Mouse (Mus musculus): ENCODE data around the gene Slc16a6. TPM values are rescaled to one million over a fixed set of nuclear protein-coding genes. Genes with fewer than 3 reads are reported as not detected.

The Slc16a6 gene
- polyA plus RNA-seq (2015; fragmentation: Nextera tagmentation; extraction: Ambion mirVana): 10.4 and 11.9 TPM in 2 replicates

DNA sequence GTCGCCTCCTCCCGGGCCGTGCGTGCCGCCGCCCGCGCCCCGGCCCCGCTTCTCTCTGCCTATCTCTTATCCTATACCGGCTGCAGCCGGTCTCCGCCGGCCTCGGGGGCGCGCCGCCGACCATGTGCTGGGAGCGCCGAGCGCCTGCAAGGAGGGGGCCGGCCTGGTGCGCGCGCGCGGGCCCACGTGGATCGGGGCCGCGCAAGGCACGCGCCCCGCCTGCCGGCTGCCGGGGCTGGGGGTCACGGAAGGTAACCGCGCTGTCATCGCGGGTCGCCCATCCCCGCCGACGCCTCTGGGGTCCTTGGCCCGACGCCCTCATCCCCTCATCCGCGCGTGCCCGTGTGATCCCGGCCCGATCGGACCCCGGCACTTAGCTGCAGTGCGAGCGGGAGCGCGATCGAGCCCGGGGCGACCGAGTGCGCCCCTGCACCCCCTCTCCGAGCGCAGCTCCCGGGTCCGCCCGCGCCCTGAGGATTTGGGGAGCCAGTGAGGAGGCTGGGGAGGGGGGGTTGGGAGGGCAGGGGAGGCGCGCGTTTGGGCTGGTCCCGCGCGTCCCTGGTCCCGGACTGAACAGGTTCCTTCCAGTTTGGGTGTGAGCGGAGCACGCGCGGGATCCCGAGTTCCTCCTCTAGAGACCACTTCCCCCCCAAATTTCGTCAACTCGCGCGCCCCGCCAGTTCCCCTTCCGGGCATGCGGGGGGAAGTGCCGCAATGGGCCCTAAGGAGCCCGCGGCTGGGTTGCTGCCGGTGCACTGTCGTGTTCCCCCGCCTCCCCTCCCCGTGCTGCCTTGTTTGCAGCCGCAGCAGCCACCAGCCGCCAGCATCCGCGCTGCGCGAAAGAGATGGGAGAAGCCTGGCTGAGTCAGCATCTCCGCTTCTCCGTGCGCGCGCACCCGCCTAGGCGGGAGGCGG, at the start of gene Slc16a6, which contains the start of gene Arsg:
TSS of gene Slc16a6 (minus strand) at position 428 of the 915 bp plus-strand sequence.
TSS of gene Arsg (plus strand) at position 204 of the 915 bp plus-strand sequence.
- H3K36me3 ChIP-seq (ENCODE audit: control insufficient read depth, insufficient read depth, low read length): no peaks in the 10 kb centered on the region
- DNase-seq (ENCODE audit: low spot score): peak; percentile 90
- H3K9me3 ChIP-seq (ENCODE audit: control insufficient read depth, low read length): no peaks in the 10 kb centered on the region
- no peaks in the 10 kb centered on the region for H3K27me3 ChIP-seq (ENCODE audit: control insufficient read depth, insufficient read depth, low read length)
- peak within 1 kb of the TSS; percentile 89 for H3K9ac ChIP-seq (ENCODE audit: low read length)
- under 1% methylated on average over 91 of the region's 111 CpGs for WGBS
- H3K4me1 ChIP-seq (replicated peaks; ENCODE audit: control insufficient read depth, insufficient read depth): no peaks in the 10 kb centered on the region
- ATAC-seq (ENCODE audit: low FRiP score, low TSS enrichment): peak; percentile 88
- peak within 1 kb of the TSS; percentile 75 for H3K4me3 ChIP-seq (ENCODE audit: low read depth, low read length)
- TF ChIP-seq EP300 (optimal IDR thresholded peaks at IDR 0.05): no peak
- TF ChIP-seq CTCF (IDR thresholded peaks at IDR 0.05; ENCODE audit: low read depth): no peak
- H3K27ac ChIP-seq (replicated peaks): peak within 1 kb of the TSS; percentile 94
- H3K4me2 ChIP-seq (replicated peaks; ENCODE audit: low read depth): peak within 1 kb of the TSS; percentile 97

DNA sequence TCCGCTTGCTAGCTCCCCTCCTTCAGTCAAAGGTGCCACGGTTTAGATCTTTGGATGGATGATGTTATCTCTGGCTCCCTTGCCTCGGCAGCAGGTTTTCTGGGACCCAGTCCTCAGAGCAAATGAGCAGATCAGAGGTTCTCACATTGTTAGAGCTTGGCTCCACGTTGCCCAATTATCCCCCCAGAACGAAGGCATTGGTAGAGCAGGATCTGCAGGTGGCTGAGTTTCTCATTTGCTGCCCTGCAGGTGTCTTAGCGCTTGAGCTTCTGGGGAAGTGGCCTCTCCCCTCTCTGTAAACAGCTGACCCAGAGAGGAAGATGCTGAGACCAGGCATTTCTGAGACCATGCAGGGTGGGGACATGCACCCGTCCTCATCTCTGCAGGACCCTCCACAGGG, 47.6 kb upstream of the Slc16a6 start:
- H3K9ac ChIP-seq (ENCODE audit: low read length): no peak overlapping the region
- DNase-seq (ENCODE audit: low spot score) (no peak), ATAC-seq (ENCODE audit: low FRiP score, low TSS enrichment) (no peak)
- no peak overlapping the region for H3K4me2 ChIP-seq (replicated peaks; ENCODE audit: low read depth)
- no peak overlapping the region for H3K4me3 ChIP-seq (ENCODE audit: low read depth, low read length)
- 39% methylated on average over 7 of the region's 7 CpGs for WGBS
- no peaks in the 10 kb centered on the region for H3K27me3 ChIP-seq (ENCODE audit: control insufficient read depth, insufficient read depth, low read length)
- H3K27ac ChIP-seq (replicated peaks): no peak overlapping the region
- H3K4me1 ChIP-seq (replicated peaks; ENCODE audit: control insufficient read depth, insufficient read depth): no peaks in the 10 kb centered on the region
- H3K36me3 ChIP-seq (ENCODE audit: control insufficient read depth, insufficient read depth, low read length): no peaks in the 10 kb centered on the region
- TF ChIP-seq CTCF (IDR thresholded peaks at IDR 0.05; ENCODE audit: low read depth) (no peak), EP300 (optimal IDR thresholded peaks at IDR 0.05) (no peak)
- no peaks in the 10 kb centered on the region for H3K9me3 ChIP-seq (ENCODE audit: control insufficient read depth, low read length)

DNA sequence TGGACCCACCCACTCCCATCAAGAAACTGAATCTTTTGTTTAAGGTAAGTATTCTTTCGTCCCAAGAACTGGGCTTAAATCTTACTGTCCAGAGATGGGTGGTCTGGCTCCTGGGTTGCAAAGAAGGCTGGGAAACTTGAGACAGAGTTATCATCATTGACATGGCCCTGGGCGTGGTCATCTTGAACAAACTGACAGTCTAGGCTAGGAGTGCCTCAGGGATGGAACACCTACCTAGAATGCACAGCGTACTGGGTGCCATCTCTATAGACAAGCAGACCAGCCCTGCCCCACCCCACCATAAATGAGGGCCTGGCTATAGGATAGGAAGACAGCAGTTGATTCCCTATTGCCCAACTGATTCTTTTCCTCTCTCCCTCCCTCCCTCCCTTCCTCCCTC, 44.4 kb upstream of the Slc16a6 start:
- Histone ChIP-seq H3K9me3 (ENCODE audit: control insufficient read depth, low read length) (no peaks in the 10 kb centered on the region), H3K9ac (ENCODE audit: low read length) (no peak overlapping the region), H3K27ac (replicated peaks) (no peak overlapping the region), H3K27me3 (ENCODE audit: control insufficient read depth, insufficient read depth, low read length) (no peaks in the 10 kb centered on the region), H3K4me3 (ENCODE audit: low read depth, low read length) (no peak overlapping the region), H3K4me2 (replicated peaks; ENCODE audit: low read depth) (no peak overlapping the region), H3K4me1 (replicated peaks; ENCODE audit: control insufficient read depth, insufficient read depth) (no peaks in the 10 kb centered on the region), H3K36me3 (ENCODE audit: control insufficient read depth, insufficient read depth, low read length) (no peaks in the 10 kb centered on the region)
- no peak for ATAC-seq (ENCODE audit: low FRiP score, low TSS enrichment)
- WGBS: 88% methylated on average over 3 of the region's 3 CpGs
- TF ChIP-seq EP300 (optimal IDR thresholded peaks at IDR 0.05): no peak
- TF ChIP-seq CTCF (IDR thresholded peaks at IDR 0.05; ENCODE audit: low read depth): no peak
- DNase-seq (ENCODE audit: low spot score): no peak

DNA sequence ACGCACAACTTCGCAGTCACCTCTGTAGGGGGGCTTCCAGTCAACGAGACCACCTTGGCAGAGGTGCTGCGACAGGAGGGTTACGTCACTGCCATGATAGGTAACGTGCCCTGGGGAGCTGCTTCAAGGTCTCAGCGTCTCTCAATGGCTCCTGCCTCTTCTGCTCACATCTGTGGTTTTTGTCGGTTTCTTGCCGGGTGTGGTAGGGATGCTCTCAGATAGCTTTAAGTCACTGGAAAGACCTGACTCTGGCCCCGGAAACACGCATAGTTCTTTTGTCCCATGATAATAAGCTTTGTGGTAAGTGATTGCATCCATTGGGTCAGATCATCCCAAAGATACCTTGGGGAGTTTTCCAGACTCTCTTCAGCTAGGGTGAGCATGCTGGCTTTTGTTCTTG, 43.9 kb upstream of the Slc16a6 start:
- no peak overlapping the region for H3K4me3 ChIP-seq (ENCODE audit: low read depth, low read length)
- no peak overlapping the region for H3K9ac ChIP-seq (ENCODE audit: low read length)
- no peak overlapping the region for H3K27ac ChIP-seq (replicated peaks)
- no peaks in the 10 kb centered on the region for H3K9me3 ChIP-seq (ENCODE audit: control insufficient read depth, low read length)
- H3K4me1 ChIP-seq (replicated peaks; ENCODE audit: control insufficient read depth, insufficient read depth): no peaks in the 10 kb centered on the region
- TF ChIP-seq EP300 (optimal IDR thresholded peaks at IDR 0.05): no peak
- no peak for TF ChIP-seq CTCF (IDR thresholded peaks at IDR 0.05; ENCODE audit: low read depth)
- no peak overlapping the region for H3K4me2 ChIP-seq (replicated peaks; ENCODE audit: low read depth)
- 84% methylated on average over 11 of the region's 11 CpGs for WGBS
- no peaks in the 10 kb centered on the region for H3K27me3 ChIP-seq (ENCODE audit: control insufficient read depth, insufficient read depth, low read length)
- H3K36me3 ChIP-seq (ENCODE audit: control insufficient read depth, insufficient read depth, low read length): no peaks in the 10 kb centered on the region
- DNase-seq (ENCODE audit: low spot score) (no peak), ATAC-seq (ENCODE audit: low FRiP score, low TSS enrichment) (no peak)

DNA sequence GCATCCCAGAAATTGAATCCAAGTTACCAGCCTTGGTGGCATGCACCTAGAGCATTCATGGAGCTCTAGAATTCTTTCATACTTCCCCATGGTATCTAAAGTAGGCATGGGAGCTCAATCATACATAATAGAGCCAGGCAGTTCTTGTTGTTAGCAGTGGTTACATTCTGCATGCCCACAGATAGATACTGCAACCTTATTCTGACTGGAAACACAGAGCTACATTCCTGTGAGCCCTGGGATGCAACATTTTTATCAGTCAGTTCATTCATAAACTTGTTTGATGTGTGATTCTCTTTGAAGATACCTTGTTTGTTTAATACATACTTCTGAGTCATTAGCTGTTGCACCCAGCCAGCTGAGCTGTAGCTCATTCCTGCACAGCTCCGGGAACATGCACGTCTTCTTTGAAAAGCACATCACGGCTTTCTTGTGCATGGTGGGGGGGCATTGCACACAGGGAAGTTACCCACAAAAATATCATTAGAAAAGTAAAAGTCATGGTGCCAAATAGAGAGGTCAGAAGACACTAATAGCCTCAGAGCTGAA, 40.7 kb upstream of the Slc16a6 start:
- H3K27ac ChIP-seq (replicated peaks): no peak overlapping the region
- H3K36me3 ChIP-seq (ENCODE audit: control insufficient read depth, insufficient read depth, low read length): no peaks in the 10 kb centered on the region
- 25% methylated on average over 3 of the region's 3 CpGs for WGBS
- ATAC-seq (ENCODE audit: low FRiP score, low TSS enrichment): peak; percentile 53; the same call in 1 of the 2 replicates
- TF ChIP-seq CTCF (IDR thresholded peaks at IDR 0.05; ENCODE audit: low read depth) (no peak), EP300 (optimal IDR thresholded peaks at IDR 0.05) (no peak)
- no peak overlapping the region for H3K4me2 ChIP-seq (replicated peaks; ENCODE audit: low read depth)
- DNase-seq (ENCODE audit: low spot score): no peak
- no peaks in the 10 kb centered on the region for H3K27me3 ChIP-seq (ENCODE audit: control insufficient read depth, insufficient read depth, low read length)
- H3K9me3 ChIP-seq (ENCODE audit: control insufficient read depth, low read length): no peaks in the 10 kb centered on the region
- H3K4me1 ChIP-seq (replicated peaks; ENCODE audit: control insufficient read depth, insufficient read depth): no peaks in the 10 kb centered on the region
- H3K4me3 ChIP-seq (ENCODE audit: low read depth, low read length): no peak overlapping the region
- H3K9ac ChIP-seq (ENCODE audit: low read length): no peak overlapping the region
